Mouse (Mus musculus) embryonic facial prominence, embryonic 11.5 days (tissue): Measurements from ENCODE around the gene Speer4a. TPM values are rescaled to one million over a fixed set of nuclear protein-coding genes. Genes with fewer than 3 reads are reported as not detected.
"Not testable (repeated sequence)": the region's sequence is repeated elsewhere in the genome, so short reads cannot be mapped to it uniquely, and the experiment has no call there.

ENCODE experiments used
- ATAC-seq: fragments of 200-750 bp; cut with Nextera tagmentation; replicated peaks from 2 replicates; pipeline ENCODE4 v1.8.0; 2017; ENCODE audit warnings: low read depth; ENCODE audit not compliant: insufficient number of reproducible peaks, low FRiP score, low TSS enrichment
- DNase-seq: peaks from one replicate; pipeline ENCODE4 v3.0.0-alpha.2; 2015; ENCODE audit warnings: low spot score
- H3K27ac ChIP-seq: fragments of 300-500 bp; sonication (generic); replicated peaks from 2 replicates; pipeline ENCODE4 v1.5.1; 2014; ENCODE audit warnings: mild to moderate bottlenecking, low read depth, low read length, control low read depth
- H3K27me3 ChIP-seq: fragments of 300-500 bp; sonication (generic); 2 replicates; pipeline ENCODE4 v1.6.1; 2014; ENCODE audit warnings: mild to moderate bottlenecking, low read length, moderate library complexity, mixed read lengths; ENCODE audit not compliant: control insufficient read depth, insufficient read depth
- H3K36me3 ChIP-seq: fragments of 300-500 bp; sonication (generic); replicated peaks from 2 replicates; pipeline ENCODE4 v1.6.1; 2014; ENCODE audit warnings: low read depth, mild to moderate bottlenecking, low read length, moderate library complexity, mixed read lengths; ENCODE audit not compliant: control insufficient read depth, insufficient read depth
- H3K4me1 ChIP-seq: fragments of 300-500 bp; sonication (generic); 2 replicates; pipeline ENCODE4 v1.6.1; 2014; ENCODE audit warnings: low read length, mixed read lengths; ENCODE audit not compliant: control insufficient read depth, insufficient read depth
- H3K4me2 ChIP-seq: fragments of 300-500 bp; sonication (generic); 2 replicates; pipeline ENCODE4 v1.6.1; 2014; ENCODE audit warnings: low read depth, mild to moderate bottlenecking, control low read depth, low read length, moderate library complexity
- H3K4me3 ChIP-seq: fragments of 300-500 bp; sonication (generic); 2 replicates; pipeline ENCODE4 v1.5.1; 2014; ENCODE audit warnings: low read depth, low read length, control low read depth
- H3K9ac ChIP-seq: fragments of 300-500 bp; sonication (generic); replicated peaks from 2 replicates; pipeline ENCODE4 v1.6.1; 2014; ENCODE audit warnings: mild to moderate bottlenecking, control low read depth, low read length
- H3K9me3 ChIP-seq: fragments of 300-500 bp; sonication (generic); replicated peaks from 2 replicates; pipeline ENCODE4 v1.6.1; 2016; ENCODE audit warnings: mild to moderate bottlenecking, low read length, inconsistent platforms, mixed read lengths; ENCODE audit not compliant: control insufficient read depth
- WGBS: fragments of 180-500 bp; shearing (Covaris S2); extraction: QIAGEN DNeasy Blood & Tissue Kit; methylation state at CpG from one replicate; pipeline ENCODE4 v1.1.7; 2014; 5-methylcytosine and 5-hydroxymethylcytosine counted together
- polyA plus RNA-seq: library from polyadenylated mRNA; unstranded; fragments of >200 nt; fragmentation: Nextera tagmentation; extraction: Ambion mirVana; gene quantifications from 2 replicates; pipeline ENCODE4 v1.2.1, GENCODE M21; 2014

The Speer4a gene
- polyA plus RNA-seq, 1 experiment from 2014 or later, result not detected

- H3K4me3 ChIP-seq, H3K9me3 ChIP-seq, H3K27me3 ChIP-seq, H3K27ac ChIP-seq, ATAC-seq, H3K4me1 ChIP-seq, H3K4me2 ChIP-seq, H3K36me3 ChIP-seq, DNase-seq, H3K9ac ChIP-seq: not testable (repeated sequence)
- no CpG with 5 or more reads among the region's 3 CpGs for WGBS
Observed at GRCm38 (mm10) chr5:25988550-25988949, 50.8 kb downstream of the Speer4a start, which contains the start of gene Gm21698. TSS of gene Gm21698 (minus strand) at chr5:25988650.

Other genes starting within 250 kb of the Speer4a start
- gene Gm21663, start 97.2 kb downstream of the Speer4a start, polyA plus RNA-seq, result not detected in 2 replicates
- gene Gm21671, start 85.1 kb downstream of the Speer4a start, polyA plus RNA-seq, result not detected in 2 replicates
- not detected in 2 replicates for gene Gm21680, start 66.9 kb downstream of the Speer4a start, polyA plus RNA-seq
- not detected in 2 replicates for gene Gm21698, start 50.9 kb downstream of the Speer4a start, polyA plus RNA-seq
- gene Gm1979, start 34.8 kb downstream of the Speer4a start, polyA plus RNA-seq, result not detected in 2 replicates
- gene Gm5862, start 16.6 kb downstream of the Speer4a start, polyA plus RNA-seq, result not detected in 2 replicates
- gene Gm7347, start 19.0 kb upstream of the Speer4a start, polyA plus RNA-seq, result not detected in 2 replicates
- not detected in 2 replicates for gene Gm10471, start 49.7 kb upstream of the Speer4a start, polyA plus RNA-seq
- not detected in 2 replicates for gene 5031410I06Rik, start 65.8 kb upstream of the Speer4a start, polyA plus RNA-seq
- not detected in 2 replicates for gene Gm10220, start 81.9 kb upstream of the Speer4a start, polyA plus RNA-seq
- not detected in 2 replicates for gene Gm7361, start 218.1 kb upstream of the Speer4a start, polyA plus RNA-seq